Mouse (Mus musculus) embryonic facial prominence, embryonic 12.5 days (tissue): ENCODE results near the gene Olfr681. TPM values are rescaled to one million over a fixed set of nuclear protein-coding genes. Genes with fewer than 3 reads are reported as not detected.
"Not testable (repeated sequence)": the region's sequence is repeated elsewhere in the genome, so short reads cannot be mapped to it uniquely, and the experiment has no call there.

Source experiments
- ATAC-seq: fragments of 200-750 bp; cut with Nextera tagmentation; 2 replicates; pipeline ENCODE4 v1.8.0; 2017; ENCODE audit not compliant: insufficient number of reproducible peaks, insufficient read depth, low FRiP score, low TSS enrichment
- H3K27ac ChIP-seq: fragments of 300-500 bp; sonication (generic); 2 replicates; pipeline ENCODE4 v1.5.1; 2016; ENCODE audit warnings: mild to moderate bottlenecking
- H3K27me3 ChIP-seq: fragments of 300-500 bp; sonication (generic); 2 replicates; pipeline ENCODE4 v1.6.1; 2016; ENCODE audit warnings: mild to moderate bottlenecking, moderate library complexity
- H3K36me3 ChIP-seq: fragments of 300-500 bp; sonication (generic); 2 replicates; pipeline ENCODE4 v1.6.1; 2016; ENCODE audit warnings: mild to moderate bottlenecking
- H3K4me1 ChIP-seq: fragments of 300-500 bp; sonication (generic); 2 replicates; pipeline ENCODE4 v1.6.1; 2016
- H3K4me2 ChIP-seq: fragments of 300-500 bp; sonication (generic); replicated peaks from 2 replicates; pipeline ENCODE4 v1.6.1; 2016; ENCODE audit warnings: mild to moderate bottlenecking, moderate library complexity
- H3K4me3 ChIP-seq: fragments of 300-500 bp; sonication (generic); 2 replicates; pipeline ENCODE4 v1.5.1; 2016; ENCODE audit warnings: mild to moderate bottlenecking
- H3K9ac ChIP-seq: fragments of 300-500 bp; sonication (generic); 2 replicates; pipeline ENCODE4 v1.6.1; 2016; ENCODE audit warnings: mild to moderate bottlenecking, moderate library complexity
- H3K9me3 ChIP-seq: fragments of 300-500 bp; sonication (generic); 2 replicates; pipeline ENCODE4 v1.6.1; 2016; ENCODE audit warnings: mild to moderate bottlenecking, moderate library complexity
- WGBS: fragments of 180-500 bp; shearing (Covaris S2); methylation state at CpG from one replicate; pipeline ENCODE4 v1.1.7; 2016; 5-methylcytosine and 5-hydroxymethylcytosine counted together
- polyA plus RNA-seq: library from polyadenylated mRNA; unstranded; fragments of >200 nt; fragmentation: Nextera tagmentation; extraction: Ambion mirVana; gene quantifications from 2 replicates; pipeline ENCODE4 v1.2.1, GENCODE M21; 2016

The Olfr681 gene
- not detected in 2 replicates for polyA plus RNA-seq

GRCm38 (mm10) chr7:105116536-105116935 lies at the start of gene Olfr681:
Gene Olfr681 (plus strand): TSS chr7:105116836.
- Histone ChIP-seq H3K27me3 (no peaks in the 10 kb centered on the region), H3K4me1 (no peaks in the 10 kb centered on the region), H3K36me3 (no peaks in the 10 kb centered on the region), H3K9ac (no peak within 1 kb of the TSS), H3K4me2 (no peak within 1 kb of the TSS), H3K27ac (no peak within 1 kb of the TSS), H3K4me3 (no peak within 1 kb of the TSS), H3K9me3 (no peaks in the 10 kb centered on the region)
- no peak for ATAC-seq

- no peak within 1 kb of the TSS for H3K9ac ChIP-seq
- no peaks in the 10 kb centered on the region for H3K9me3 ChIP-seq
- H3K27ac ChIP-seq, result no peak within 1 kb of the TSS
- no peak within 1 kb of the TSS for H3K4me2 ChIP-seq
- WGBS, result 59% methylated on average over 1 of the region's 1 CpGs
- no peaks in the 10 kb centered on the region for H3K27me3 ChIP-seq
- ATAC-seq, result no peak
- no peaks in the 10 kb centered on the region for H3K36me3 ChIP-seq
- no peak within 1 kb of the TSS for H3K4me3 ChIP-seq
- H3K4me1 ChIP-seq, result no peaks in the 10 kb centered on the region
Measured at GRCm38 (mm10) chr7:105080905-105081304, 35.7 kb upstream of the Olfr681 start, which contains the start of gene Olfr679. Gene Olfr679 (plus strand): TSS chr7:105081205.

DNA sequence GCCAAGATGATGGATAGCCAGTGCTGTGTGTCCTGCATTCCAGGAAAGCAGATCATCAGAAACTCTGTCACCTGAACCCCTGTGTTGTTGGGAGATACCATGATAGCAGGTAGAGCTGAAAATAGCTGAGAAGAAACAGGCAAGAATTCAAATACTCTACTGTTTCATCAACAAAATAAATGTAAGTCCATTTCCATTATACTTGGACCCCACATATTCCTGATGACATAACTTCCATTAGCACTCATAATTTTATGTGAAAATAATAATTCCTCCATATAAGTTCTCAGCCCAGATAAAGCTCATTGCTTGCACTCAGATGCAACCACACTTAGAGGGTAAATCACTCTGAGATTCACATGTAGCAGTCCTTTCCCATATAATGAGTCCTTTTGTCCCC lies 23.9 kb upstream of the Olfr681 start, which contains the start of gene Olfr680-ps1:
TSS of gene Olfr680-ps1 (minus strand) at position 101 of the 400 bp plus-strand sequence.
- H3K4me3 ChIP-seq, ATAC-seq, H3K4me1 ChIP-seq, H3K9me3 ChIP-seq, H3K4me2 ChIP-seq, H3K27me3 ChIP-seq, H3K9ac ChIP-seq, H3K27ac ChIP-seq, H3K36me3 ChIP-seq: not testable (repeated sequence)

DNA sequence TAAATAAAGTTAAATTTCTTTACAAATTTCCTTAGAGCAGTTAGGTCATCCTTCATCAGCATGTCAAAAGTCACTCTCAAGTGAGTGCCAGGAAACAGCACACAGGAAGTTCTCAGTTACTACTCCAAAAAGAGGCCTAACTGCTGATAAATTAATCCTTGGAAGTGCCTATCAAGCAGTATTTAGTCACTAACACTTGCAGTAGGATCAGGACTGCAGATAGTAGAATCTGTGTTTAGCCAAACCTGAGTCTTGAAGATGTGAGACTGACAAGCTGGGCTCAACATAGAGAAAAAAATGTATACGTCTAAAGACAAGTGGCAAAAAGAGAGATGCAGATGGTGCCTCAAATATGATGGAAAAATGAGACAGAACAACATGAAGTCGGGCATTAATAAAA lies 24.6 kb downstream of the Olfr681 start:
- ATAC-seq, result no peak
- no peak overlapping the region for H3K4me3 ChIP-seq
- WGBS, result 77% methylated on average over 2 of the region's 2 CpGs
- no peak overlapping the region for H3K9ac ChIP-seq
- H3K4me1 ChIP-seq, result no peaks in the 10 kb centered on the region
- no peak overlapping the region for H3K4me2 ChIP-seq
- no peaks in the 10 kb centered on the region for H3K9me3 ChIP-seq
- no peaks in the 10 kb centered on the region for H3K27me3 ChIP-seq
- no peaks in the 10 kb centered on the region for H3K36me3 ChIP-seq
- no peak overlapping the region for H3K27ac ChIP-seq

DNA sequence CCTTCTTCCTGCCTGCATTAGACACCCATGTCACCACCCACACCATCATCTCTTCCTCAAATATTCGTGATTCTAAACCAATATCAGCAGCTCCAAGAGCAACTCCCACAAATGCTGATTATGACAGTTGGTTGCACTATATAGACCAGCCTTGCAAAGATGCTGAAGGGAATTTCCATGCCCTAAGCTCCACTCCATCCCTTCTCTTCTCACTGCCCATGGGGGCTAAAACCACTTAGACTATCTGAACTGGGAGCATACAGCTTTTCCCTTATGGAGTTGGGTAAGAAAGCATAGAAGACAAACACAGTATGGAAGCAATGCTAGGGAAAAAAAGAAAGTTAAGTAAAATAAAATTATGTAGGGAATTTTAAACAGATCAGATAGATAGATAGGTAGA lies 30.3 kb downstream of the Olfr681 start, which contains the start of gene Olfr683:
TSS of gene Olfr683 (minus strand) at position 101 of the 400 bp plus-strand sequence.
- Histone ChIP-seq H3K27ac (no peak within 1 kb of the TSS), H3K27me3 (no peaks in the 10 kb centered on the region), H3K4me1 (no peaks in the 10 kb centered on the region), H3K4me2 (no peak within 1 kb of the TSS), H3K4me3 (no peak within 1 kb of the TSS), H3K9me3 (no peaks in the 10 kb centered on the region), H3K36me3 (no peaks in the 10 kb centered on the region), H3K9ac (no peak within 1 kb of the TSS)
- ATAC-seq, result no peak
- WGBS, result 54% methylated on average over 1 of the region's 1 CpGs

DNA sequence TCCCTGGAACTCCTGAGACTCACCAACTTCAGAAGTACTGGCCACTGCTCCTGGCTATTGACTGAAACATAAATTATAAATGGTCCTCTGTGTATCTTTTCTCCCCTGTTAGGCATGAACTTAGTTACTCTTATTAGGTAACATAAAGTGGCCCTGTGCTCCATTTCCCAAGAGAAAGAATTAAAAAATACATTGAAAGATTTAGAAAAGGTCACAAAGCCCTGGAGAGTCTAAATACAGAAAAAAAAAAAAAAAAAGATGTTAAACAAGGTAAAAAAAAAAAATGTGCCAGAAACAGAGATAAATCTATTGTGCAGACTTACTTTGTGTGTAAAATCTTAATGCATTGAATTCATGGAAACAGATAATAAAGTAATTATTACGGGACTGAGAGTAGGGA lies 46.9 kb downstream of the Olfr681 start, which contains the start of gene Olfr684:
TSS of gene Olfr684 (minus strand) at position 101 of the 400 bp plus-strand sequence.
- Histone ChIP-seq H3K4me1 (no peaks in the 10 kb centered on the region), H3K4me2 (no peak within 1 kb of the TSS), H3K9me3 (no peaks in the 10 kb centered on the region), H3K27ac (no peak within 1 kb of the TSS), H3K36me3 (no peaks in the 10 kb centered on the region), H3K27me3 (no peaks in the 10 kb centered on the region), H3K4me3 (no peak within 1 kb of the TSS), H3K9ac (no peak within 1 kb of the TSS)
- no peak for ATAC-seq
- 65% methylated on average over 1 of the region's 1 CpGs for WGBS

DNA sequence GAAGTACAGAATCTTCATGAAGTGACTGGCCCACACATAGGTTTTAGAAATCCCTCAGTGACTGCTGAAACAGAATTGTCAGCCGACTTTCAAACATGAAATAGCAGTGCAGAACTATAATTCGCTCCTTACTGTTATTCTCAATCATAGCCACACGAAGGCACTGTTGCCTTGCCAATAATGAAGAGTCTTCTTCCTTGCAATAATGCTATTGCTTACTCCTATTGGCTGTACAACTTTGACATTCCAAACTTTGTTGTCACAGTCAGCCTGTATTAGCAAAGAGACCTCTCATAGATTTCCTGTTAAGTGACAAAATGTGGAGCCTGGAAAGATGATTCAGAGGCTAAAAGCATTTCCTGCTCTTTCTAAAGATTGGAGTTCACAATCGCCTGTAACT lies 54.1 kb downstream of the Olfr681 start:
- no peak for ATAC-seq
- H3K27ac ChIP-seq, result no peak overlapping the region
- 48% methylated on average over 4 of the region's 4 CpGs for WGBS
- H3K9me3 ChIP-seq, result no peaks in the 10 kb centered on the region
- no peaks in the 10 kb centered on the region for H3K27me3 ChIP-seq
- no peaks in the 10 kb centered on the region for H3K4me1 ChIP-seq
- no peak overlapping the region for H3K4me3 ChIP-seq
- no peak overlapping the region for H3K9ac ChIP-seq
- no peak overlapping the region for H3K4me2 ChIP-seq
- H3K36me3 ChIP-seq, result no peaks in the 10 kb centered on the region

Other genes with a start within 250 kb of the Olfr681 start
- gene Olfr665, start 238.8 kb upstream of the Olfr681 start, polyA plus RNA-seq, result not detected in 2 replicates
- gene Olfr666, start 220.9 kb upstream of the Olfr681 start, polyA plus RNA-seq, result not detected in 2 replicates
- gene Olfr667, start 195.4 kb upstream of the Olfr681 start, polyA plus RNA-seq, result not detected in 2 replicates
- not detected in 2 replicates for gene Olfr668, start 188.8 kb upstream of the Olfr681 start, polyA plus RNA-seq
- gene Olfr669, start 182.6 kb upstream of the Olfr681 start, polyA plus RNA-seq, result not detected in 2 replicates
- not detected in 2 replicates for gene Olfr670, start 154.2 kb upstream of the Olfr681 start, polyA plus RNA-seq
- not detected in 2 replicates for gene Olfr671, start 137.7 kb upstream of the Olfr681 start, polyA plus RNA-seq
- gene Olfr672, start 114.8 kb upstream of the Olfr681 start, polyA plus RNA-seq, result not detected in 2 replicates
- gene Olfr675, start 88.4 kb upstream of the Olfr681 start, polyA plus RNA-seq, result not detected in 2 replicates
- not detected in 2 replicates for gene Olfr676, start 84.1 kb upstream of the Olfr681 start, polyA plus RNA-seq
- gene Olfr677, start 65.5 kb upstream of the Olfr681 start, polyA plus RNA-seq, result not detected in 2 replicates
- gene Olfr678, start 52.4 kb upstream of the Olfr681 start, polyA plus RNA-seq, result not detected in 2 replicates
- gene Olfr679, start 35.6 kb upstream of the Olfr681 start, polyA plus RNA-seq, result not detected in 2 replicates
- not detected in 2 replicates for gene Olfr680-ps1, start 24.0 kb upstream of the Olfr681 start, polyA plus RNA-seq
- not detected in 2 replicates for gene Olfr683, start 30.2 kb downstream of the Olfr681 start, polyA plus RNA-seq
- gene Olfr684, start 46.8 kb downstream of the Olfr681 start, polyA plus RNA-seq, result not detected in 2 replicates
- not detected in 2 replicates for gene Olfr685, start 69.2 kb downstream of the Olfr681 start, polyA plus RNA-seq
- not detected in 2 replicates for gene Olfr686, start 90.6 kb downstream of the Olfr681 start, polyA plus RNA-seq
- not detected in 2 replicates for gene Olfr688, start 171.3 kb downstream of the Olfr681 start, polyA plus RNA-seq
- not detected in 2 replicates for gene Olfr689, start 194.3 kb downstream of the Olfr681 start, polyA plus RNA-seq
- gene Olfr690, start 217.3 kb downstream of the Olfr681 start, polyA plus RNA-seq, result not detected in 2 replicates
- gene Olfr691, start 225.4 kb downstream of the Olfr681 start, polyA plus RNA-seq, result not detected in 2 replicates